Mouse (Mus musculus) intestine, postnatal 0 days (tissue): ENCODE results near the gene Elavl3. TPM values are rescaled to one million over a fixed set of nuclear protein-coding genes. Genes with fewer than 3 reads are reported as not detected.

Experiments used
- ATAC-seq: fragments of 200-750 bp; cut with Nextera tagmentation; 2 replicates; pipeline ENCODE4 v1.8.0; 2017; ENCODE audit warnings: mild to moderate bottlenecking, moderate TSS enrichment, moderate library complexity
- H3K27ac ChIP-seq: fragments of 300-500 bp; sonication (generic); 2 replicates; pipeline ENCODE4 v1.5.1; 2014; ENCODE audit warnings: mild to moderate bottlenecking, low read depth, low read length, moderate library complexity
- H3K27me3 ChIP-seq: fragments of 300-500 bp; sonication (generic); replicated peaks from 2 replicates; pipeline ENCODE4 v1.6.1; 2014; ENCODE audit warnings: low read length, mixed read lengths; ENCODE audit not compliant: control insufficient read depth, insufficient read depth
- H3K36me3 ChIP-seq: fragments of 300-500 bp; sonication (generic); 2 replicates; pipeline ENCODE4 v1.6.1; 2014; ENCODE audit warnings: mild to moderate bottlenecking, moderate library complexity; ENCODE audit not compliant: control insufficient read depth, insufficient read depth
- H3K4me1 ChIP-seq: fragments of 300-500 bp; sonication (generic); replicated peaks from 2 replicates; pipeline ENCODE4 v1.6.1; 2014; ENCODE audit warnings: antibody characterized with exemption, low read length, mixed read lengths; ENCODE audit not compliant: control insufficient read depth, insufficient read depth
- H3K4me2 ChIP-seq: fragments of 300-500 bp; sonication (generic); replicated peaks from 2 replicates; pipeline ENCODE4 v1.6.1; 2014; ENCODE audit warnings: low read depth, mild to moderate bottlenecking, moderate library complexity
- H3K4me3 ChIP-seq: fragments of 300-500 bp; sonication (generic); 2 replicates; pipeline ENCODE4 v1.5.1; 2014; ENCODE audit warnings: low read depth, low read length
- H3K9ac ChIP-seq: fragments of 300-500 bp; sonication (generic); 2 replicates; pipeline ENCODE4 v1.6.1; 2014; ENCODE audit warnings: mild to moderate bottlenecking, low read depth, low read length
- H3K9me3 ChIP-seq: fragments of 300-500 bp; sonication (generic); 2 replicates; pipeline ENCODE4 v1.6.1; 2016; ENCODE audit warnings: mixed run types; ENCODE audit not compliant: control insufficient read depth
- CTCF ChIP-seq: sonication (generic); IDR thresholded peaks from 2 replicates; pipeline ENCODE4 v1.5.1; 2016; ENCODE audit warnings: low read depth, mild to moderate bottlenecking, control low read depth, antibody characterized with exemption, moderate library complexity
- WGBS: fragments of 180-500 bp; shearing (Covaris S2); extraction: QIAGEN DNeasy Blood & Tissue Kit; methylation state at CpG from one replicate; pipeline ENCODE4 v1.1.7; 2014; 5-methylcytosine and 5-hydroxymethylcytosine counted together
- polyA plus RNA-seq: library from polyadenylated mRNA; unstranded; fragments of >200 nt; fragmentation: Nextera tagmentation; extraction: Ambion mirVana; gene quantifications from 2 replicates; pipeline ENCODE4 v1.2.1, GENCODE M21; 2015

Gene Elavl3
- polyA plus RNA-seq, 1 experiment from 2014 or later = 0.78 TPM

DNA sequence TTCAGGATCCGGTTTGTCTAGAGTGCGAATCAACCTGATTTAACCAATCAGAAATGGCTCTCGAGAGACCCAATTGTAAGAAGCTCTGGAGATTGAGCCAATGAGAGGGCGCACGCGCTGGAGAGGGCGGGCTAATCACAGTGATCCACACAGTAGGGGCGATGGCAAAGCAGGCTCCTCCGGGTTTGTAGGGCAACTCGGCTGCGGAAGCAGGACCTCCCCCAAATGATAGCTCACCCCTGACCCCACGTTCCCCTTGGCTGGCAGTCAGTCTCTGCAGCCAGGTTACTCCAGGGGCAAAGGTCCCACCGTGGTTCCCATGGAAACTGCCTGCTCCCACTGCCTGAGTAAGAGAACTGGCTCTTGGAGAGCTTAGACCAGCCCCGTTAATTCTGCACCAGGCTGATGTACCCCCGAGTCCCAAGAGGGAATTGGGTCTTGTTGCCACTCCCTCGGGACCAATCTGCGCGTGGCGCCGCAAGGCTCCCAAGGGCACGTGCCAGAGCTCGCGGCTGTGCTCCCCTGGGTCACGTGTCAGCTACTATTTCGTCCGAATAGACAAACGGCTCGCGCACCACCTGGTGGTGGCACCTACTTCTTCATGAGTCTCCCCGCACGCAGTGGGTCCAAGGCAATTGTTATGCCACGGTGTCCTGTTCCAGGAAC is 2.7 kb upstream of the Elavl3 start:
- peaks cover 27% of the 10 kb centered on the region for H3K36me3 ChIP-seq
- peaks cover 43% of the 10 kb centered on the region for H3K27me3 ChIP-seq
- 0 out of 2 replicates have a peak, but pooled peaks cover 7% of the 10 kb centered on the region for H3K4me1 ChIP-seq
- H3K9ac ChIP-seq = no peak overlapping the region
- TF ChIP-seq CTCF = peak; percentile 86
- peak overlapping the region; percentile 35; the same call in 1 of the 2 replicates for H3K4me2 ChIP-seq
- no peak overlapping the region for H3K27ac ChIP-seq
- WGBS = 3% methylated on average over 32 of the region's 32 CpGs
- ATAC-seq = peak; percentile 29
- H3K9me3 ChIP-seq = no peaks in the 10 kb centered on the region
- no peak overlapping the region for H3K4me3 ChIP-seq

DNA sequence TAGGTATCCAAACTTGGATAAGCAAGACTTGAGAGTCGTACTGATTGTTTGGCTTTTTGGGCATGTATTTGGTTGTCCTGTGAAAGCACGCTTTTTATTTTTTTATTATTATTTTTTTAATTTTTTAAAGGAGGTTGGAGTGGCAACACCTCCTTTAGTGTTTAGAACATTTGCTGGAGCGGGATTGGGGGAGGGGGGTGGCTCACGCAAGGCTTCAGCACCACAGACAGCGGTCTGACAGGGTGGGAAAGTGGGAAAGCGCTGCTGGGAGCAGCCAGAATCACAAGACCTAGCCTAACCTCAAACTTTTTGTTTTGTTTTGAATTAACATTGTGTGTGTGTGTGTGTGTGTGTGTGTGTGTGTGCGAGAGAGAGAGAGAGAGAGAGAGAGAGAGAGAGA is 1.8 kb upstream of the Elavl3 start:
- Histone ChIP-seq H3K9ac (no peak overlapping the region), H3K4me1 (0 out of 2 replicates have a peak, but pooled peaks cover 7% of the 10 kb centered on the region), H3K4me3 (no peak overlapping the region), H3K36me3 (peaks cover 20% of the 10 kb centered on the region), H3K27ac (no peak overlapping the region), H3K27me3 (peaks cover 43% of the 10 kb centered on the region), H3K4me2 (no peak overlapping the region), H3K9me3 (no peaks in the 10 kb centered on the region)
- TF ChIP-seq CTCF = no peak
- WGBS = 25% methylated on average over 7 of the region's 7 CpGs
- ATAC-seq = no peak

DNA sequence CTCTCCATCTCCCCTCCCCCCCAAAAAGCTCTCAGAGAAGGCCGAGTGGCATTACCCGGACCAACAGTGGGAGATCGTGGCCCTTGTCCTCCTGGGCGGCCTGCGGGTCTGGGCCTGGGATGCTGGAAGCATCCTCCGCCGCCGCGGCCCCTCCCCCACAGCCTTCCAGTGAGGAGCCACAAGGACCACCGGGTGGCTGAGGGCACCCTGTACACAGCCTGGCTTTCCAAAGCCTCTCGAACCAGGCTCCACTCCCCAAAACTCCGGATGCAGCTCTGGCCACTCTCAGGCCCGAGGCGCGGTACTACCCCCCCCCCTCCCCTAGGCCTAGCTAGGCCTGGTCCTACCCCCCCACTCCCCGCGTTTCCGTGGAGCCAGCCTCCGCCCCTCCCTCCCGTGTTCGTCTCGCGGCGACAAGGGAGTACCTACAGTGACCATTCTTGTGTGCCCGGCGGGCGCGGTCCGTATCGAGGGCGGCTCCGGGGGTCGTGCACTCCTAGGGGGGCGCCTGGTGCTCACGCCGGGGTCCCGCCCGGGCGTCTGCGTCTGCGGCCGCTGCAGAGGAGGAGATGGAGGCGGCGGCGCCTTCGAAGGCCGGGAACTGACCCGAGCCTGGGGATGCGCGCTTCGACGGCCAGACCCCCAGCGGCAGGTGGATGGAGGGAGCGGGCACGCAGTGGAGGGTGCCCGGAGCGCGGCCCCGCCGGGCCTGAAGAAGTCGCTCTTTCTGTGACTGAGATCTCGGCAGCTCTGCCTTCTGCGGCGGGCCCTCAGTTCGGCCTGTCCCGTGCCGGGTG is 464 bp downstream of the Elavl3 start:
- 2% methylated on average over 59 of the region's 67 CpGs for WGBS

DNA sequence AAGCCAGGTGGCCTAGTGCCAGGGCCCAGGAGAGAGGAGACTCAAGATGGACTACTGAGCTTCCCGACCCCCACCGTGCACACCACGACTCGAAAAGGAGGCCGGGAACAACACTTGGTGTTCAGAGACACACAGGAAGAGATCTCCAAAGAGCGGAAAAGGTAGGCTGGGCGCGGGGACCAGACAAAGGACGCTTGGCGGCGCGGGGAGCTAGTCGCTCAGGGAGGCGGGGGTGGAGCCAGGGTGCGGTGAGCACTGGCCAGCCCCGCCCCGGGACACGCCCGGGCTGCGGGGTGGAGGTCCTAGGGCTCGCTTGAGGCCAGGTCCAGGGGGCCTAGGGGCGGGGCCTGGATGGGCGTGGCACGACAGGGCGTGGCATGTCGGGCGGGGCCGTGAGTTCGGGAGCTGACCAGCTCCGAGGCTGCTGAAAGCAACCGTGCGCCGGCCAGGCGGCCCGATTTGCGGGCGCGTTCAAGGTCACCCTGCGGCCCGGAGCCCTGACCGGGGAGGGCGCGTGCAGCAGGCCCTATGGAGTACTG is 1.4 kb downstream of the Elavl3 start:
- H3K27ac ChIP-seq = no peak overlapping the region
- 0 out of 2 replicates have a peak, but pooled peaks have one; percentile 8 for TF ChIP-seq CTCF
- 0 out of 2 replicates have a peak, but pooled peaks cover 7% of the 10 kb centered on the region for H3K4me1 ChIP-seq
- peak overlapping the region; percentile 34 for H3K4me3 ChIP-seq
- peak overlapping the region; percentile 66 for H3K4me2 ChIP-seq
- no peak overlapping the region for H3K9ac ChIP-seq
- H3K27me3 ChIP-seq = peaks cover 42% of the 10 kb centered on the region
- no peaks in the 10 kb centered on the region for H3K9me3 ChIP-seq
- peak; percentile 68 for ATAC-seq
- 2% methylated on average over 42 of the region's 43 CpGs for WGBS
- no peaks in the 10 kb centered on the region for H3K36me3 ChIP-seq

More for the DNA sequence above, 464 bp downstream of the Elavl3 start:
- Histone ChIP-seq H3K36me3 (no peaks in the 10 kb centered on the region), H3K27ac (no peak overlapping the region), H3K4me3 (peak overlapping the region; percentile 34), H3K9me3 (no peaks in the 10 kb centered on the region), H3K27me3 (peaks cover 43% of the 10 kb centered on the region), H3K4me2 (peak overlapping the region; percentile 66), H3K9ac (no peak overlapping the region; the same call in 1 of the 2 replicates), H3K4me1 (0 out of 2 replicates have a peak, but pooled peaks cover 7% of the 10 kb centered on the region)
- TF ChIP-seq CTCF = no peak
- ATAC-seq = no peak

DNA sequence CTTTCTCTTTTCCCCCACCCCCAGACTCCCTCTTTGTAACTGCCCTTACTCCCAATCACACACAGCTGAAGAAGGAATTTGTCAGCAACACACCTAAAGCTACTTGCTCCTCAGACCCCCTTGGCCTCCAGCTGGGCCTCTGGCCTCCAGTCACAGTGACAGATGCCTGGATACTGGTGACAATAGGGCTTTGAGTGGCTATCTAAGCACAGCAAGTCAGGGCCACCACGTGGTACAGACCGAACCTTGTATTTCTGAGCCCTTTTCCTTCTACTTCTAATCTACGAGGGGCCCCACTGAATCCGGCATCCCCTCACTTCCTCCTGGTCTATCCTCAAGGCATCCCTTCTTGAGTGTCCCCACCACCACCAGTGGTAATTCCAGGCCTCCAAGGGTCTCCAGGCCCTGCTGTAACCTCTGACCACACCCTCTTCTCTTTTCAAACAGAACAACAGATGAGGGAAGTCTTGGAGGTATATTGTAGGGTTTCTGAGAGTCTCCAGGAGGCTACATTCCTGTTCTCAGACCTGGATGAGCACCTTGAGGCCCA is 2.0 kb downstream of the Elavl3 start:
- Histone ChIP-seq H3K27me3 (peaks cover 37% of the 10 kb centered on the region), H3K4me1 (0 out of 2 replicates have a peak, but pooled peaks cover 7% of the 10 kb centered on the region), H3K4me2 (peak overlapping the region; percentile 66), H3K27ac (no peak overlapping the region), H3K4me3 (no peak overlapping the region; the same call in 1 of the 2 replicates), H3K36me3 (no peaks in the 10 kb centered on the region), H3K9me3 (no peaks in the 10 kb centered on the region), H3K9ac (no peak overlapping the region)
- 0 out of 2 replicates have a peak, but pooled peaks have one; percentile 28 for ATAC-seq
- TF ChIP-seq CTCF = no peak
- WGBS = 33% methylated on average over 4 of the region's 4 CpGs

DNA sequence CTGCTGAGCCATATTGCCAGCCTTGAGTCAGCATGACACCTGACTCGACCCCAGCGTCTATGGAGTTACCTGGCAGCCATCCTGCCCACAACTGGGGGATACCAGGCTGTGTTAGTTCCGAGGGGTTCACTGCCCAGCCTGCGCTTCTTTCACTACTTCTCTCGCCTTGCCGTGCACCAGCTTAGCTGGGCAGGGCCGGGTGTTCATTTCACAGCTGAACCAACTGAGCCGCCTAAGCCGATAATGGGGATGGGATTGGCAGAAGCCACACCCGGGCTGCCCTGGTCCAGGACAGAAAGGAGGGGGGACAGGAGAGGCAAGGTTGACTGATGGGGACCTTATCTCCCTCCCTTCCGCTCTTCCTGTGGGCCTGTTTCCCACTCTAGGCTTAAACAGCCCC is 2.5 kb downstream of the Elavl3 start:
- H3K4me1 ChIP-seq = 0 out of 2 replicates have a peak, but pooled peaks cover 3% of the 10 kb centered on the region
- H3K4me3 ChIP-seq = no peak overlapping the region
- no peak overlapping the region for H3K27ac ChIP-seq
- H3K36me3 ChIP-seq = no peaks in the 10 kb centered on the region
- WGBS = 52% methylated on average over 11 of the region's 11 CpGs
- H3K9me3 ChIP-seq = no peaks in the 10 kb centered on the region
- peaks cover 37% of the 10 kb centered on the region for H3K27me3 ChIP-seq
- no peak for ATAC-seq
- H3K4me2 ChIP-seq = no peak overlapping the region
- no peak for TF ChIP-seq CTCF
- H3K9ac ChIP-seq = no peak overlapping the region
